Mouse (Mus musculus): ENCODE measurements at regions not wholly inside any gene's neighbourhood (a gene's known extent, or its start where the extent isn't known, plus 50 kb on each side); places are given as distances from the start of the nearest gene placed in this dataset.

GRCm38 (mm10) chr1:119256097-119256473 is 166.0 kb downstream of the Inhbb start:
- DNase-seq: peak; percentile 43

DNA sequence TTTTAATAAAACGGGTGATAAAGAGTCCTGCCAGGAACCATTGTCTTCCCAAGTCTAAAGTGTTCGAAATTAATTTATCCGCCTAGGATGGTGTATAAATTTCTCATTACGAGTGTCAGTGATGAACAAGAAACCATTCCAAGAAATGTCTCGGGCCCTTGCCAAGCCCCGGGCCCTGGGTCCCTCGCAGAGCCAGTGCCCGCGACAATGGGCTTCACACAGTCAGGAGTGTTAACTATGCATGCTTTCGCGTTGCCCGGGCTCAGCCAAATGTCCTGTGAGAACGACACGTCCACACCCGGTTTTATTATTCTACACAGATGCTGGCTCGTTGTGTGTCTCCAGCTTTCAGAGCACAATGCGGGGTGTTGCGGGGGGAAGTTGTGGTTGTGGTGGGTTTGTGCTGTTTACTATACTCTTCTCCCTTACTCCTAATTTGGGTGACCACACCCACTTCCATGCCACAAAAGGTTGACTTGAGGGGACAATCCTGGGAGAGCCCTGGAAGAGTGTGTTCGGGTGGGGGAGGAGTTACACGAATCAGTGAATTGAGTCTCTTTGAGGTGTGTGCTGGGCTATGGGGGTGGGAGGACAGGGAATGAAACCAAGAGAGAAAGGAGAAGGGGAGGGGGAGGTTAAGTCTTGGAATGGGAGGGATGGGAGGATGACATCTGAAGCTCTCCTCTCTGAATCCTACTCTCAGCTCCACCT is 166.5 kb downstream of the Inhbb start:
- DNase-seq: peak; percentile 18

DNA sequence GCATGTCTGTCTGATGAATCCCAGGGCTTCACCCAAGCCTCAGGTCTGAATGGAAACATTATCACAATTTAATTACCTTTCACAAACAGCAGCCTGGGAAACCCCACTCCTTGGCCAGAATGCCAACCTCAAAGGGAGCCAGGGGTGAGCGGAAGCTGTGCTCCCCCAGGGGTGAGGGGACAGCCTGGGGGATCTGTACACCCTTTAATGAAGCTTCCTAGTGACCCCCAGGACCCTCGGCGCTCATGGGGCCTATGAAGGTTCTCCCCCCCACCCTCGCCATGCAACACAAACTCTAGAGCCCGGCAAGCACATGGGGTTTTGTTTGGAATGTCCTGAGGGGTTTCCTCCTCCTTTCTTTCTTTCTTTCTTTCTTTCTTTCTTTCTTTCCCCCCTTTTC is 167.1 kb downstream of the Inhbb start:
- DNase-seq: no peak

GRCm38 (mm10) chr1:119253371-119253851 is 168.6 kb downstream of the Inhbb start:
- DNase-seq: no peak

DNA sequence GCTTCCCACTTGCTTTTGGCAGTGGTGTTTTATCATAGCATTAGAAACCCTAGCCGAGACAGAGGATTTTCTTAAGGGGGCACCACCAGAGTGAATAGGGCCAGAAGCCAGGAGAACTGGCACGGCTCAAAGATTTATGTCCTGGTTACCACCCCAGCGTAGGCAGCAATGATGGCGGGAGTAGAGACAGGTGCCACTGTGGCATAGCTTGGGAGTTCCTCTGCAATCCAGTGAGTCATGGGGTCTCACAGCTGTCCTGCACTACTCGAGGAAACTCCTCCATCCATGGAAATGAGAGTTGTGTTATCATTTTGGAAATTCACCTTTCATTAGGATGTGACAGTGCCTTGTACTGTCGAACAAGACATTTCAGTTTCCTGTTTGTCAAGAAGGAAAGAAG is 169.6 kb downstream of the Inhbb start:
- DNase-seq: no peak

DNA sequence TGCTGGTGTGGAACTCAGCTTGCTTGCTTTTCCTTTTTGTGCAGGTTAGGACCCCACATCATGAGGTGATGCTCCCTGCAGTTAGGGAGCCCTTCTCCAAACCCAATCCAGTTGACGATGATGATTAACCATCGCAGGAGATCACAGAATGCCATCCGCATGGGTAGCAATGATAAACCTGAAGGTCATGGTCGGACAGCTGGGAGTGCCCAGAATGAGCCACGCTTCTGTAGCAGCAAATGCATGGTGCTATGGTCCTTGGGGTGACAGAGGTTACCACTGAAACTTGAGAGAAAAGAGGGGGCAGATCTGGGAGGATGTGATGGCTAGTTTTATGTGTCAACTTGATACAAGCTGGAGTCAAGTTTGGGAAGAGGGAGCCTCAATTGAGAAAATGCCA is 170.3 kb downstream of the Inhbb start:
- no peak for DNase-seq

- DNase-seq: peak; percentile 17
These were observed 173.1 kb downstream of the Inhbb start for GRCm38 (mm10) chr1:119248776-119249495.

- DNase-seq: no peak
These were observed 174.9 kb downstream of the Inhbb start for GRCm38 (mm10) chr1:119247117-119247516.

DNA sequence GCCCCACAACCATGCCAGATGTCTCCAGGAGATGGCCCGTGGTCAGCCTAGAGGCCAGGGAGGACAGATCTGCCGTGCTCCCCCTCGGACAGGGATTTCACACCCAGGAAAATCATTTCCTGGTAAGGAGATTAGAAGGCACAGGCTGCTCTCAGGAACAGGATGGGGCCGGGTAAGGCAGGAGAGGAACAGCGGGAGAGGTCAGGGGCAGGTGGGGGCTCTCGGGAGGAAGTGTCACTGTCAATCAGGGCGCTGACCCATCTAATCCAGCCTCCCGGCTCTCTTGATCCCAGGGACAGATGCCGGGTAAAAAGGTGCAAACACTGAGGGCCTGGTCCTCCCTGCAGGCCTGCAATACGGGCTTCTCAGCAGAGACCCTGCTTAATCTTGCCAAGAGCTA is 183.6 kb downstream of the Inhbb start:
- DNase-seq: peak; percentile 61

DNA sequence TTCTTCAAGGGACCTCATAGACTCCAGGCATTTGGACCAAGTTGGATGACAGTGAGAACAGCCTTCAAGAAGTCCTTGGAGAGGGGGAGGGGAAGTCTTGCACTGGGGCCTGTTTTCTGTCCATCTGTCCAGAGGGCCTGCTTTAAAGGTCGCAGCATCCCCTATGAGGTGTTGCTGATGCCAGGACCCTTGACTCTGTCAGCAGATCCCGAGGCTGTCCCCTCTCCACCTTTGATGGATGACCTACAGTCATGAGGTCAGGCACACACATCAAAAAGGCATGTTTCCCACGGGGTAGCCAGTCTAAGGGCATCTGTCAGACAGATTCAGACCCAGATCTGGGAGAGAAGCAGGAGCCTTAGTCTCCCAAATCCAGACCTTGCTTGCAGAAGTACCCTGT is 183.4 kb upstream of the Gli2 start:
- no peak for DNase-seq

DNA sequence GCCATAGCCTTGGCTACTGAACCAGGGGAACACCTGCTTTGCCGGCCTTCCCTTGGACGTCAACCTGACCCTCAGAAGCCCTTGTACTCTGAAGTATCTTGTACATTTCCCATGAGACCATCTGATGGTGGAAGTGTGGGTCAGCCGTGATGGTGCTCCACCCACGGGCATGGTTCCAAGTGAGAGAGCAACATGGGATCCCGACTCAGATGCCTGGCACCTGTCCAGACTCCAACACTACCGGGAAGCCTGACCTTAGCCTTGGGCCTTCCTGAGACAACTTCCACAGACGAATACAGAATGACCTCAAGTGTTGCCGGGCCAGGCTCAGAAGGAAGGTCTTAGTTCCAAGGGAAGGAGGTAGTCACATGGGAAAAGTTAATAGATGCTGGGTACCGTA is 181.0 kb upstream of the Gli2 start:
- no peak for DNase-seq

DNA sequence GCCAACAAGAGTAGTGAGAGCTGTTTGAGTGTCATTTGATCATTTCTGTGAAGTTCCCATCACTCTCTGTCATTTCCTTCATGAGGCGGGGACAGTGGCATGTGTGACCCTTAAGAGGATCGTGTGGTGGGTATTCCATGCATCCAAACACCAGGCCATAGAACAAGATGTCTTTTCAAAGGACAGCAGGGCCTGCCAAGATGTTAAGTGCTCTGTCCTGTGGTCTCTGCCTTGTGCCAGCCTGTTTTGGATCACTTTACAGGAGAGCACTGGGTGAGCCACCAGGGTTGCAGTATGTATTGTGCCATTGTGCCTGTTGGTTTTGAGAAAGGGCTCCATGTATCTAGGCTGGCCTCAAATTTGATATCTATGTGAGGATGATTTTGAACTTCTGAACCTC is 173.6 kb upstream of the Gli2 start:
- DNase-seq: no peak

DNA sequence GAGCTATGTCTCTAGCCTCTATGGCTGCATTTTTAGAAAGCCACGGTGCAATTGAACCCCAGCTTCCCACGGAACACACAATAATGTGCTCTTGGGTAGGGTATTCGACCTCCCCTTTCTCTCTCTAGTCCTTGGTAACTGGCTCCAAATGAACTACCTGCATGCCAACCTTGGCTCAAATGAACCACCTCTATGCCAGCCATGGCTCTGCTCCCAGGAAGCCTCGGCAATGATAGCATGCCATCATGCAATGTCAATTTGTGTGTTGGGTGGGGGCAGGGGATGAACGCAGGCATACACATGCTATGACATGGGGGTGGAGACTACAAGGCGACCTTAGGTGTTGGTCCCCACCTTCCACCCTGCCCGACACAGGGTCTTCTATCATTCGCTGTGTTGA is 170.5 kb upstream of the Gli2 start:
- DNase-seq: no peak

DNA sequence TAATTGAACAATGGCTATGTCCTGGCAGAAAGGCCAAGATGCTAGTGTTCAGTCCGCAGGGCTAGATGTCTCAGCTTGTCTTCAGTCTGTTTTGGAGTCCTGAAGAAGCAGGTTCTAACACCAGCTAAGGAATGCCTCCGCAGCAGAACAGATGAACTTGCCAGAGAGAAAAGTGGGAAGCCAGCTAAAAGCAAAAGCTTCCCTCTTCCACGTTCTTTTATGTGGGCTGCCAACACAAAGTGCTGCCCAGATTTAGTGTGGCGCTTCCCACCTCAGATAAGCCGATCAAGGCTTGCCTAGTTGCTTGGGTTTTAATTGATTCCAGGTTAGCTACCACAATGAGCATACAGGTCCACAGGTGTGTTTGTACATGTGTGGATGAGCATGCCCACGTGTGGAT is 168.5 kb upstream of the Gli2 start:
- no peak for DNase-seq

DNA sequence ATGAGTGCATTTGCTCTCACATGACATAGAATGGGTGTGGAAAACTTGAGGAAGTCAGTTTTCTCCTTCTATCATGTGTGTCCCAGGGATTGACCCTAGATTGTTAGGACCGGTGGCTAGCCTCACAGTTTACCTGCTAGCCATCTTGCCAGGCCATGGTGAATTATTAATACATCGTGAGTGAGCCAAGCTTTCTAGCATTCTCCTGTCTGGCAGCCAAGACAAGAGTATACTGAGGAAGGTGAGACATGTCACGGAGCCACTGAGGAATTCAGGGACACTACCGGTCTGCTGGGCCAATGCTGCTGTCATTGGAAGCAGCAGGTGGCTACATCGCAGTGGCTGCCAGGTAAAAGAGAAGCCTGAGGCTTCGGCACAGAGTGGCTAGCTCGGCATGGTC is 167.6 kb upstream of the Gli2 start:
- DNase-seq: no peak

DNA sequence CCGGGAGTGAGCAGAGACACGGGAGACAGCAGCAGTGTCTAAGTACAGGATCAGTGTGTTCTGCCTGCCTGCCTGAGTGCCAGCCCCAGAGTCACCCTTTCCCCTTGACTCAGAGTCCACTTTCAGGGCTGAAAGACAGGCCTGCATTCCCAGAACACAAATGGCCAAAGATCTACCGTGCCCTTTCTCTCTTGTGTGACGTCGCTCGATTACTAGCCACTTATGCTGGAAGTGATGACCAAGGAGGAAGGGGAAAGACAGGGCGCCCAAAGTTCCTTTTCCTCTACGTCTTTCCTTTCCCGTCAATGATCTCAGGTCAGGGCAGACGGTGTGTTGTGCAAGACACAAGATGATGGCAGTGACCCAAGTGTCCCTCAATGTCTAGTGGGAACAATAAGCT is 166.4 kb upstream of the Gli2 start:
- no peak for DNase-seq

GRCm38 (mm10) chr1:119217387-119217786 is 164.0 kb upstream of the Gli2 start:
- no peak for DNase-seq

DNA sequence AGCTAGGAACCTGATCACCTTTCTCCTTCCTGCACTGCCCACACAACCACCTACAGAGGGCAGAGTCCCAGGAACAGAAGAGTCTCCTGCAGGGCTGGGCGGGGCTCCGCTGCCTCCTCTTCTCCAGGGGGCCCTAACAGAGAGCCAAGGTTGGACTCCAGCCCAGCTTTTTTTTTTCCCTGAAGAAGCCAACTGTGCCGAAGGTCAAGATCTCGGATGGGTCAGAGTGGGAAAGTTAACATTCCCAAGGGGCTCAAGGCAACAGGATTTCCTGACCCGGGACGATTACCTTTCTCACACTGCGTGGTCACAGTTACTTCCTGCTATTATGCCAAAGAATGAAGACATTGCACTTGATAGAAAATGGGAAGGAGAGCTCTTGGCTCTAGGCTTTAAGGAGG is 156.2 kb upstream of the Gli2 start:
- DNase-seq: no peak

DNA sequence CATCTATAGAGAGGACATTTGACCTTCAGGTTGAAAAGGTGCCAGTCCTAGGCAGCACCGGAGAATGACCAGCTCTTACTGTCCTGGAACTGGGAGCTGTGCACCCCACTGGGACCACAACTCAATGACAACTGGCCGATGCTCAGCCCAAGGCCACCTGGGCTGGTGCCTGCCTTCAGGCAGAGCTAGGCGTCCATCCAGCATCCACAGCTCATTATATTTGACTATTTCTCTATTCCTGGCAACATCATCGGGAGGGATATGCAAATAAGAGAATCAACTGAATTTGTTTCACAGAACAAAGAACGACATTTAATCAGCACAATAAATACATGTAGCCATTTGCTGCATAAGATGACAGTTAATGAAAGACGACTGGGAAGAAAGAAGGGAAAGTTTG is 149.0 kb upstream of the Gli2 start:
- no peak for DNase-seq

- DNase-seq: peak; percentile 18
These were observed 143.9 kb upstream of the Gli2 start for GRCm38 (mm10) chr1:119197415-119197700.

GRCm38 (mm10) chr1:119196674-119197414 is 143.4 kb upstream of the Gli2 start:
- DNase-seq: no peak

DNA sequence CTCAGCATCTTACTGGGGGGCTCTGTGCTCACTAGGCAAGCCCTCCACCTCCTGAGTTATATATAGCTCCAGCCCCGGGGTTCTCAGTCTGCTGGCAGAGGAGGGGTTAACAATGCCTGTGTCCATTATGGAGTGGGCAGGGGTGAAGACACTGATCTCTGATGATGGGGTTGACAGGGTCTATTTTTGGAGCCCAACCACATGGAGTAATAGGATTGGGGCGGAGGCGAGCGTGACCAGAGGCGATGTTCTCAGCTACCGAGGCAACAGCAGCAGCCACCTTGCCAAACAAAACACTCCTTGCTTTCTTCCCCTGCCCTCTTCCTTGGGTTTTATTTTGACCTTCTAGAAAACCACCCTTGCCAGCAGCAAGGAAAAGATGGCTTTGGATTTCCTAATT is 141.1 kb upstream of the Gli2 start:
- no peak for DNase-seq

DNA sequence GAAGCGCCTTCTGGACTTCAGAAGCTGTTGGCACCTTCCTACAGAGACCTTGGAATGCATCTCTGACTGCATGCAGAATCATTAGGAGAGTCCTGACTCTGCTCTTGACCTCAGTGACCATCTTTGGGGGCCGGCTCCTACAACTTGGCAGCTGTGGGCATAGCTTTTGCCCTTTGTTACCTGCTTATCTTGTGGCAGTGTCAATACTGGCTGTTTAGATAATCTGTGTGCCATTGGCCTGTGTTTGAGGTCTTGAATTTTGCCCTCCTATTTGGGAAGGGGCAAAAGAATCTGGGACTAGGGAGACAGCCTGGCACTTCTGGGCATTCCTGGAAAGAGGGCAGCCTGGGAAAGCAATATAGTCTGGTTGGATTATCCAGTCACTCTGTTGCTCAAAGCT is 137.8 kb upstream of the Gli2 start:
- no peak for DNase-seq

DNA sequence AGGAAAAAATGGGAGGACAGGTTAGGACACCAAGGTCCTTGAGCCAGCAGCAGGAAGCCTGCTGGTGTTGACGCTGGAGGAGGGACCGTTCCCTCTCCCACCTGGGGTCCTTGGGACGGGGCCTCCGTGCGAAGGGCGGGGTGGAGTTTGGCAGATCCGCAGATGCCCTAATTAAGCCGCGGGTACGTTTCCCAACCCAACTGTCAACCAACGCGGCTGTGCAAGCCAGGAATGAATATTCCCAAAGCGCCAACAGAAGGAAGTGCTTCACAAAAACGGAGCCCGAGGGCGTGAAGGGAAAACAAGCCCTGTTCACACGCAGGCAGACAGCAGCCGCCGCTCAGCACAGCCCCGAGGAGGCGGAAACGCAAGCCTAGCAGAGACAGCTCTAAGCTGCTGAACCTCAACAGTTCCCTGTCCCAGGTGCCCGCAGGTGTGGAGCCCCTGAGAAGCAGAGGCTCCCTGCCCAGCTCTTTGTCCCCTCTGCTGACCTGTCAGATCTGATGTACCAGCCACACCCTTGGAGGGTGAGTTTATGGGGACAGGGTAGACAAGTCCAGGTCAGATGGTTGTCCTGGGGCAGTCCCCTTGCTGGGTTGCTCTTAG is 136.1 kb upstream of the Gli2 start:
- DNase-seq: peak; percentile 12
